7 mouse cellular contexts compared by ENCODE assay signal in the genomic region with DNA sequence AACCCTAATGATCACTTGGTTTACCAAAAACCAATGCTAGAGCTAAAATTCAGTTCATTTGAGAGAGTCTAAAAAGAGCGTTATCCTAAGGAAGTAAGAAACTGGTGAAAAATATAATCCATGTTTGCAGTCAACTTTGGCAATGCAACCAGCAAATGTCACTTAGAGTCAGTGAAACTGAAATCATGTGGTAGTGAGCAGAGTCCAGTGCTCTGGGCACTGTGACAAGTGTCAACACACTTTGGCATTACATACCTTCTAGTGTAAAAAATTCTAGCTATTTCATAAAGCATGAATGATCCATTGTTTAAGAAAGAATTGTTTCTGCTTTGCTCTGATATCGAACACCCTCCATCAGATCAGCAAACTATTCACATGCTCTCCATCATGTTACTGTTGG.
"Had no signal": no experiment of that assay in that cellular context is flagged by ENCODE, and none has a peak within 500 bp of the region (broad histone marks: within the 10 kb centered on the region; RNA-seq: fewer than 3 reads in every experiment).

No protein-coding gene starts in this region.

- DNase-seq: kidney, postnatal 10 days; kidney, postnatal 4 days; liver, embryonic 13.5 days; liver, postnatal 0 days; right cerebral cortex, adult 18-20 months; right cerebral cortex, postnatal 25 days; thymus, postnatal 4 days had no signal
